Mouse (Mus musculus) forebrain, embryonic 15.5 days (tissue): ENCODE measurements around the gene Vsig10l. TPM values are rescaled to one million over a fixed set of nuclear protein-coding genes. Genes with fewer than 3 reads are reported as not detected.

ENCODE experiments used
- ATAC-seq: fragments of 200-750 bp; cut with Nextera tagmentation; replicated peaks from 2 replicates; pipeline ENCODE4 v1.8.0; 2017; ENCODE audit warnings: mild to moderate bottlenecking, moderate TSS enrichment, moderate library complexity
- H3K27ac ChIP-seq: fragments of 300-500 bp; sonication (generic); replicated peaks from 2 replicates; pipeline ENCODE4 v1.5.1; 2015; ENCODE audit warnings: mild to moderate bottlenecking, inconsistent platforms
- H3K27me3 ChIP-seq: fragments of 300-500 bp; sonication (generic); 2 replicates; pipeline ENCODE4 v1.6.1; 2015; ENCODE audit warnings: inconsistent platforms
- H3K36me3 ChIP-seq: fragments of 300-500 bp; sonication (generic); 2 replicates; pipeline ENCODE4 v1.6.1; 2015; ENCODE audit warnings: mild to moderate bottlenecking, inconsistent platforms
- H3K4me1 ChIP-seq: fragments of 300-500 bp; sonication (generic); 2 replicates; pipeline ENCODE4 v1.6.1; 2015; ENCODE audit warnings: inconsistent platforms
- H3K4me2 ChIP-seq: fragments of 300-500 bp; sonication (generic); replicated peaks from 2 replicates; pipeline ENCODE4 v1.6.1; 2015; ENCODE audit warnings: mild to moderate bottlenecking, inconsistent platforms
- H3K4me3 ChIP-seq: fragments of 300-500 bp; sonication (generic); 2 replicates; pipeline ENCODE4 v1.5.1; 2015; ENCODE audit warnings: mild to moderate bottlenecking, inconsistent platforms
- H3K9ac ChIP-seq: fragments of 300-500 bp; sonication (generic); replicated peaks from 2 replicates; pipeline ENCODE4 v1.6.1; 2015; ENCODE audit warnings: mild to moderate bottlenecking, inconsistent platforms
- H3K9me3 ChIP-seq: fragments of 300-500 bp; sonication (generic); 2 replicates; pipeline ENCODE4 v1.6.1; 2016; ENCODE audit warnings: inconsistent platforms
- WGBS: fragments of 180-500 bp; shearing (Covaris S2); methylation state at CpG from one replicate; pipeline ENCODE4 v1.1.7; 2015; ENCODE audit warnings: mixed read lengths; 5-methylcytosine and 5-hydroxymethylcytosine counted together
- polyA plus RNA-seq: library from polyadenylated mRNA; unstranded; fragments of >200 nt; fragmentation: Nextera tagmentation; extraction: Ambion mirVana; gene quantifications from 2 replicates; pipeline ENCODE4 v1.2.1, GENCODE M21; 2015

Gene Vsig10l
- polyA plus RNA-seq, 1 experiment from 2014 or later: 8.3 TPM

DNA sequence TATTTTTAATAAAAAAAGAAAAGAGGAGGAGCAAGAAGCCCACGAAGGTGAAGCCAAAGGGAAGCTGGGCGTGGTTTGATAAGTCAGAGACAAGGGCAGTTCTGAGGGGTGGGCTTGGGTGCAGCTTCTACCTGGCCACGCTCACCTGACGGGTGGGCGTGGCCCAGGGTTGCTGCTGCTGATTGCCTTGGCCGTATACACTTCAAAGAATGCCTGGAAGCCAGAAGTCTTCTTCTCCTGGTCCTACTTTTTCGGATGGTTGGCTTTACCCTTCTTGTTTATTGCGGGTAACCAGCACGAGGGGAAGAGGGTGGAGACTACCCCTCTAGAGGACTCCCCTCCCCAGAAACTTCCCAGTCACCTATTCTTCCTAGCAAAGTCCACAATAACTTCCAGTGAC is 20.3 kb upstream of the Vsig10l start:
- no peaks in the 10 kb centered on the region for H3K9me3 ChIP-seq
- peaks cover 23% of the 10 kb centered on the region for H3K4me1 ChIP-seq
- WGBS: 11% methylated on average over 8 of the region's 9 CpGs
- H3K36me3 ChIP-seq: no peaks in the 10 kb centered on the region
- peak overlapping the region; percentile 61 for H3K4me3 ChIP-seq
- H3K27me3 ChIP-seq: no peaks in the 10 kb centered on the region
- H3K9ac ChIP-seq: peak overlapping the region; percentile 56
- H3K4me2 ChIP-seq: peak overlapping the region; percentile 79
- H3K27ac ChIP-seq: peak overlapping the region; percentile 90
- ATAC-seq: 0 out of 2 replicates have a peak, but pooled peaks have one; percentile 0

DNA sequence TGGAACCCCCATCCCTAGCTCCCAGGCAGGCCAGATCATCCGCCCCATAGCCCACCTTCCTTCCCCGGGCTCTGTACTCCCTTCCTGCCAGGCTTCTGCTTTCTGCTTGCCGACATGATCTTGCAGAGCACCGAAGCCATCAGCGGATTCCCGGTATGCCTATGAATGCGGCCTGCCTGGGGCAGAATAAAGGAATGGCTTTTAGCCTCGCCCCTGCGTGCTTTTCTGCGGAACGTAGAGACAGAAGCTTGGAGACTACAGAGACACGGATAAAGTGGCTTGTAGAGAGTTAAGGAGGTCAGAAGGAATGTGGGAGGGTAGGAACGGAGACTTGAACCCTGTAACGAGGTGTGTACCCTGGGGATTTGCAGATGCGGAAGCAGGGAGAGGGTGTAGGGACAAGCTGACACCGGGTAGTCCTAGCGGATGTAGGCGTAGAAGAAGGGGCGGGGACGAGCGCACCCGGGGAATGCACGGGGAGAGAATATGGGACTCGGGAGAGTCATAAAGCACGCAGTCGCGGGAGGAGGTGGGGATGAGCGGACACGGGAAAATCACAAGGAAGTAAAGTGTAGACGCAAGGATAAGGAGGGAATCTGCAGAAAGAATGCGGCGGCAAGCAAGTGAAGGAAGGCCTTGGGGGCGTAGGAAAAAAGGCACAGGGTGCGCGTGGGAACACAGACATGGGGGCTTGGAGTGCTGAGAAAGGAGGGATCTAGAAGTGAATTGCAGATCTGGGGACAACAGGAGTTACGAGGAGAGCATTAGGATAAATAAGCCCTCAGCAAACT is 19.6 kb upstream of the Vsig10l start:
- Histone ChIP-seq H3K9me3 (no peaks in the 10 kb centered on the region), H3K4me2 (peak overlapping the region; percentile 79), H3K4me1 (peaks cover 23% of the 10 kb centered on the region), H3K4me3 (peak overlapping the region; percentile 61), H3K27me3 (no peaks in the 10 kb centered on the region), H3K9ac (peak overlapping the region; percentile 56), H3K27ac (peak overlapping the region; percentile 90), H3K36me3 (no peaks in the 10 kb centered on the region)
- ATAC-seq: peak; percentile 84
- WGBS: under 1% methylated on average over 36 of the region's 36 CpGs

DNA sequence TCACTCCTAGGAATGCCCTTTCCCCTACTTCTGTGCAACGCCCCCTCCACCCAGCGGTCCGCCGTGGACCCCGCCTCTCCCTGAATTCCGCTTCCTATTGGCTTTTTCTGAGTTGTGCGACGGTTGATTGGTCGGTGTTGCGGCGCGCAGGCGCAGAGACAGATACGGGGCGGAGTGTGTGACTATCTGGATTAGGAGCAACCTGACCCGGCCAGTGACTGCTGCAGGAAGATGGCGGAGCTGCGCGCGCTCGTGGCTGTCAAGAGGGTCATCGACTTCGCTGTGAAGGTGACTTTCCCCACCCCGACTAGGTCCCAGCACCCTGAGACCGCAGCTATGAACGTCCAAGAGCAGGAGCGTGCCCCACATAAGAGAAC is 19.0 kb upstream of the Vsig10l start, which contains the start of the genes Etfb and Gm45233:
Gene Etfb, plus strand, starts transcription at position 167 of the 377 bp plus-strand sequence.
Gene Gm45233, plus strand, starts transcription at position 212 of the 377 bp plus-strand sequence.
- peak within 1 kb of the TSS; percentile 79 for H3K4me2 ChIP-seq
- H3K4me3 ChIP-seq: peak within 1 kb of the TSS; percentile 61
- 0% methylated on average over 27 of the region's 27 CpGs for WGBS
- peaks cover 23% of the 10 kb centered on the region for H3K4me1 ChIP-seq
- ATAC-seq: peak; percentile 97
- H3K27ac ChIP-seq: peak within 1 kb of the TSS; percentile 90
- no peaks in the 10 kb centered on the region for H3K27me3 ChIP-seq
- H3K36me3 ChIP-seq: no peaks in the 10 kb centered on the region
- H3K9ac ChIP-seq: peak within 1 kb of the TSS; percentile 56
- no peaks in the 10 kb centered on the region for H3K9me3 ChIP-seq

DNA sequence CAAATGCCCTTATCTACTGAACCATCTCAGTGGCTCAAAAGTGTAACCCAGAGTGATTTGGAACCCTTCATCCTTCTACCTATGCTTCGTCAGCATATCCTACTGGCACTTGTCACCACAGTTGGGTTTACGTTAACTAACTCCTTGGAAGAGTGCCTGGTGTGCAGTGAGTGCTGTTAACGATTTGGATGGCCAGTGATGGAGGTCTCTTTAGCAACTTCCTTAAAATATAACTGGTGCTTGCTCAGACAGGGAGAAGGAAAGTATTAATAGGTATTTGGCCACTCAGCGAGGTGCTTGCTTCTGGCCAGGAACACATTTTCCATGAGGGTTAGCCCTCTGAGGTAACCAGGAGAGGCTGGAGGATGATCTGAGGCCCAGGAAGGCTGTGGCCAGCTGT is 15.2 kb upstream of the Vsig10l start:
- H3K9me3 ChIP-seq: no peaks in the 10 kb centered on the region
- WGBS: 78% methylated on average over 4 of the region's 4 CpGs
- H3K27ac ChIP-seq: no peak overlapping the region
- no peaks in the 10 kb centered on the region for H3K36me3 ChIP-seq
- peaks cover 16% of the 10 kb centered on the region for H3K4me1 ChIP-seq
- H3K4me2 ChIP-seq: no peak overlapping the region
- H3K9ac ChIP-seq: no peak overlapping the region
- ATAC-seq: no peak
- no peak overlapping the region for H3K4me3 ChIP-seq
- no peaks in the 10 kb centered on the region for H3K27me3 ChIP-seq

DNA sequence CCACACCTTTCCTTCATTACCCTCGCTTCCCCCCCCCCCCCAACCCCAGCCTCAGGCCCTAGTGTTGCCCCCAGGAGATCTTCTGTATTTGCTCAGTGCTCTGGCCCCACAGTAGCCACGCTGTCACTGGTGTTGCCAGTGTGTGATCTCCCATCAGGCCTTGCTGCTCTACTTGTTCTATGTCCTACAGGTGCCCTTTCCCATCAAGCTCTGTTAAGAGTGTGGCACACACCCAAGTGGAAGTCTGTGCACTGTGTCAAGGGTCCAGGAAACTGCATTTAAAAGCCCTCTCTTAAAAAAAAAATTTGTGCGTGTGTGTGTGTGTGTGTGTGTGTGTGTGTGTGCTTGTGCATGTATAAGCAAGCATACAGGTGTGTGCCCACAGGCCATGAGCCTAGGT is 14.7 kb upstream of the Vsig10l start:
- no peak for ATAC-seq
- Histone ChIP-seq H3K27ac (no peak overlapping the region), H3K9me3 (no peaks in the 10 kb centered on the region), H3K4me2 (no peak overlapping the region), H3K9ac (no peak overlapping the region), H3K4me3 (no peak overlapping the region), H3K27me3 (no peaks in the 10 kb centered on the region), H3K4me1 (peaks cover 12% of the 10 kb centered on the region), H3K36me3 (no peaks in the 10 kb centered on the region)
- WGBS: 73% methylated on average over 3 of the region's 3 CpGs

DNA sequence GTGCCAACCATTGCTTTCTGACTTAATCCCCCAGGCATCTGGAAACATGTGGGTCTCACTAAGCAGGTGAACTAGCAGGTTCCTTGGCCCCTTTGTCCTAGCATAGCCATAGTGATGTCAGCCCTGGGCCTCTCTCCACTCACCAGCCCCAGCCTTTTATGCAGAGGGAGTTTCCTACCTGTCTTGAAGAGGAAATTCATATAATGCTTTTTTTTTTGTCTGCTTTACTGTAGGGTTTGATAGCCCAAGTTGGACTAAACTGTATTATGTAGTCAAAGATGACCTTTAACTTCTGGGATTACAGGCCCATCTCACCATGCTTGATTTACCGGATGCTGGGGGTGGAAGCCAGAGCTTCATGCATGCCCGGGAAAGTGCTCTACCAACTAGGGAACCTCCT is 13.1 kb upstream of the Vsig10l start:
- 97% methylated on average over 2 of the region's 2 CpGs for WGBS
- Histone ChIP-seq H3K9me3 (no peaks in the 10 kb centered on the region), H3K27me3 (no peaks in the 10 kb centered on the region), H3K4me3 (no peak overlapping the region), H3K4me2 (no peak overlapping the region), H3K9ac (no peak overlapping the region), H3K4me1 (peaks cover 4% of the 10 kb centered on the region), H3K27ac (no peak overlapping the region), H3K36me3 (peaks cover 2% of the 10 kb centered on the region; the same call in 1 of the 2 replicates)
- no peak for ATAC-seq

DNA sequence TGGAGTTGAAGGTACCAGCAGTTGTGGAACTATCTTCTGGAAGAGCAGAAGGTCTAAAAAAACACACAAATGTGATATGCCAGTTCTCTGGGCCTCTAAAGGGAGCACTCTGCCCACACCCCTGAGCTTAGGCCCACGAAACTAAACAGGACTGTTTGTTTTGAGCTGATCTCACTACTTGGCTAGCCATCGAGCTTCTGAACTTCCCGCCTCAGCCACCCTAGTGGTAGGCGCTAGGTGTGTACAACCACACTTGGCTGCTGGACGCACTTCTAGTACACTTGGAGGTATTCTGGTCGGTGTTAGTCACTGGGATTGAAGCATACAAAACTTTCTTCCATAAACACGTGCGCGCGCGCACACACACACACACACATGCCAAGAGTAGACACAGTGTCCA is 11.2 kb upstream of the Vsig10l start:
- Histone ChIP-seq H3K4me1 (no peaks in the 10 kb centered on the region), H3K4me3 (no peak overlapping the region), H3K9me3 (no peaks in the 10 kb centered on the region), H3K36me3 (peaks cover 8% of the 10 kb centered on the region), H3K27me3 (no peaks in the 10 kb centered on the region), H3K4me2 (no peak overlapping the region), H3K9ac (no peak overlapping the region), H3K27ac (no peak overlapping the region)
- no peak for ATAC-seq
- 97% methylated on average over 11 of the region's 11 CpGs for WGBS

DNA sequence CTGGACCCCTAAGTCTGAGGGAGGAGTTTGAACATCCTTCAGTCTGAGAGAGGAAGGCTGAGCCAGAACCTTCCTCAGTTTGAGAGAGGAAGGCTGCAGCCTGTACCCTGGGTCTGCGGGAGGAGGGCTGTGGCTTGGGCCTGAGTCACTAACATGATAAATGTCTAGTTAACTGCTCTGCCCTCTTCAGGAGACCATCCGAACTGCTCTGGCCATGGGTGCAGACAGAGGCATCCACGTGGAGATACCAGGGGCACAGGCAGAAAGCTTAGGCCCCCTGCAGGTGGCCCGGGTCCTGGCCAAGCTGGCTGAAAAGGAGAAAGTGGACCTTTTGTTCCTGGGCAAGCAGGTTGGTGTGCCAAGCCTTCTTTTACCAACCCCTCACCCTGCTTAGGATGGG is 10.3 kb upstream of the Vsig10l start:
- H3K9ac ChIP-seq: no peak overlapping the region
- no peak overlapping the region for H3K4me2 ChIP-seq
- ATAC-seq: no peak
- no peaks in the 10 kb centered on the region for H3K9me3 ChIP-seq
- H3K27ac ChIP-seq: no peak overlapping the region
- no peaks in the 10 kb centered on the region for H3K27me3 ChIP-seq
- H3K4me1 ChIP-seq: no peaks in the 10 kb centered on the region
- WGBS: 34% methylated on average over 4 of the region's 4 CpGs
- H3K4me3 ChIP-seq: no peak overlapping the region
- peaks cover 8% of the 10 kb centered on the region for H3K36me3 ChIP-seq

DNA sequence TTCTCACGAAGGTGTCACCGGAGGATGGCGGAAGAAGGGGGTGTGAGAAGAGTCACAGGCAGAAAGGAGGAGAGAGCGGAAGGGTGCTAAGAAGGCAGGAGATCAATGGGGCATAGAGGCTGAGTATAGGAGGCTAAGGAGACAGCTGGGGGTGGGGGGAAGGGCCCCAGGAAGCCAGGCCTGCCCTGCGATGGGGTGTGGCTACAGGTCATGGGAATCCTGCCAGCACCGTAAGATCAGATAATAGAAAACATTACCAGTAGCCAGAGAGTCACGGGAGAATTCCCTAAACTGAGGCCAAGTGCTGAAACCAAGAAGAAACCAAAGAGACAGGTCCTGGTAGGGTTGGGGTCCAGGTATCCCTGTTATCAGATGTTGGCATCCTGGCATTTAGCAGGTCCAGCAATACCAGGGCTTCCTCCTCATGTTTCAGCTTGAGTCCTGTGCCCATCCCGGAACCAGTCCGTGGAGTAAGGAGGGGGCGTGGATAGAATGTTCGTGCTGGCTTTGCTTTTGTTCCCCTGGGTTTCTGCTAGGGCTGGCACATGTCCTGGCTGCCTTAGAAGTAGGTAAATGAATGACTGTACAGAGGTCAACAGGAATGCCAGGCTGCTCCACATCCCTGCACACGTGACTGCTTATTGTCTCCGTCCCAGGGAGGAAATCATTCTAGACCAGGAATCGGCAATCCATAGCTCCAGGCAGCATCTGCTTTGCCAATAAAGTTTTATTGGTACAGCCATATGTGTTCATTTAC is 9.2 kb upstream of the Vsig10l start:
- WGBS: 89% methylated on average over 14 of the region's 14 CpGs
- no peak for ATAC-seq

DNA sequence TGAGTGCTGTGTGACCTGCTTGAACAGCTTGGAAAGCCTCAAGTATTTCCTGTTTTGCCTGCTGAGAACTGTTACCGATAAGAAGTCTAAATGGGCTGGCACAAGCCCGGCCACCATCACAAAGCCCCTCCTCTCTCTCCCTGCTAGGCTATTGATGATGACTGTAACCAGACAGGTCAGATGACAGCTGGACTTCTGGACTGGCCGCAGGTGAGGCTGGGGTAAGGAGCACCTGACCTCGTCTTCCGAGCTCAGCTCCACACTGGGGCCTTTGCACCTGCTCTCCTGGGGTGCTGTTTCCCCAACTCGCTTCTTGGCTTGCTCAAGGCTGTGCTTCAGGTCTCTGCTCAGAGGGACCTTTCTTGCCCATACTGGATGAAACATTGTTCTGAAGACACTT is 8.6 kb upstream of the Vsig10l start:
- no peaks in the 10 kb centered on the region for H3K9me3 ChIP-seq
- ATAC-seq: no peak
- no peak overlapping the region for H3K27ac ChIP-seq
- H3K4me2 ChIP-seq: no peak overlapping the region
- peaks cover 11% of the 10 kb centered on the region for H3K36me3 ChIP-seq
- H3K4me3 ChIP-seq: no peak overlapping the region
- no peaks in the 10 kb centered on the region for H3K4me1 ChIP-seq
- WGBS: 94% methylated on average over 6 of the region's 6 CpGs
- no peaks in the 10 kb centered on the region for H3K27me3 ChIP-seq
- no peak overlapping the region for H3K9ac ChIP-seq

More for the DNA sequence above, 9.2 kb upstream of the Vsig10l start:
- Histone ChIP-seq H3K36me3 (peaks cover 11% of the 10 kb centered on the region), H3K4me3 (no peak overlapping the region), H3K27ac (no peak overlapping the region), H3K4me2 (no peak overlapping the region), H3K9me3 (no peaks in the 10 kb centered on the region), H3K9ac (no peak overlapping the region), H3K4me1 (no peaks in the 10 kb centered on the region), H3K27me3 (no peaks in the 10 kb centered on the region)

DNA sequence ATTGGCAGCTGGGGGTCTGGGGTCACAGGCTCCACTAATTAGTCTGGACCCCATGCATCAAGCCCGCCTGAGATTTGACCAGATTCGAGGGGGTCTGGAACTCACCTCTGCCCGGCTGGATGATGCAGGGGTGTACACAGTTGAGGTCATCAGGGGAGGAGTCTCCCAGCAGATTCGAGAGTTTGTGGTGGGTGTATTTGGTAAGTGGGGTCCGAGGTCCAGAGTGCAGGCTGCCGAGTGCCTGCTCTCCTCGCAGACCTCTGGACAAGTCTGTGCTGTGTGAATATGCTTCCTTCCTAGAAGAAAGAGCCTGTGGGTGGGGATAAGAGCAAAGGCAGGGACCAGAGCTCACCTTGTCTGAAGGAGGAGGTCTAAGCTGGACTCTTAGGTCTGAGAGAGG is 1.0 kb downstream of the Vsig10l start:
- 81% methylated on average over 7 of the region's 7 CpGs for WGBS
- no peak overlapping the region for H3K4me2 ChIP-seq
- H3K27ac ChIP-seq: no peak overlapping the region
- no peaks in the 10 kb centered on the region for H3K36me3 ChIP-seq
- H3K9ac ChIP-seq: no peak overlapping the region
- ATAC-seq: no peak
- no peak overlapping the region for H3K4me3 ChIP-seq
- H3K4me1 ChIP-seq: peaks cover 18% of the 10 kb centered on the region
- no peaks in the 10 kb centered on the region for H3K27me3 ChIP-seq
- no peaks in the 10 kb centered on the region for H3K9me3 ChIP-seq

DNA sequence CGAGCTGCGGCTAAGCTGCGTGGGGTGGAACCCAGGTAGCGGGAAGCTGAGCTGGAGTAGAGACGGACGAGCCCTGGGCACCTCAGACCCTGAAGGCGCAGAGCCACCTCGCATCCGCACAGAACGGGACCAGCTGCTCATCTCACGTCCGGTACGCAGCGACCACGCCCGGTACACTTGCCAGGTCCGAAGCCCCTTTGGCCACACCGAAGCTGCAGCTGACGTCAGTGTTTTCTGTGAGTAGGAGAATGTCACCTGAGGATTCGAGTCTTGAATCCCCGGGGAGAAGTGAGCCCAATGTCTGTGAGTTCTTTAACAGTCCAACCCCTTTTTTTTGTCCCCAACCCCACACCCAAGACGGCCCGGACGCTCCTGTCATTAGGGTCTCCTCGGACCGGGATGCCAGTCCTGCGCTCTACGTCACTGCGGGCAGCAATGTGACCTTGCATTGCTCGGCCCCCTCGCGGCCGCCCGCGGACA is 2.0 kb downstream of the Vsig10l start:
- no peaks in the 10 kb centered on the region for H3K36me3 ChIP-seq
- H3K4me3 ChIP-seq: peak overlapping the region; percentile 47
- no peak overlapping the region for H3K27ac ChIP-seq
- H3K4me1 ChIP-seq: peaks cover 18% of the 10 kb centered on the region
- H3K9me3 ChIP-seq: no peaks in the 10 kb centered on the region
- H3K4me2 ChIP-seq: peak overlapping the region; percentile 68
- no peaks in the 10 kb centered on the region for H3K27me3 ChIP-seq
- peak overlapping the region; percentile 43 for H3K9ac ChIP-seq
- WGBS: 3% methylated on average over 35 of the region's 35 CpGs
- 0 out of 2 replicates have a peak, but pooled peaks have one; percentile 3 for ATAC-seq
